Mouse (Mus musculus): ENCODE measurements around the gene Dennd1a.

GRCm38 (mm10) chr2:38156001-38156400 lies 131.2 kb downstream of the Dennd1a start:
- TF ChIP-seq CTCF (conservative IDR thresholded peaks at IDR 0.05; ENCODE audit: low read length) = no peak
- TF ChIP-seq POU5F1 (IDR thresholded peaks at IDR 0.05; ENCODE audit: borderline replicate concordance, low read length) = no peak
